Mouse (Mus musculus): ENCODE data around the gene Fgfr2. TPM values are rescaled to one million over a fixed set of nuclear protein-coding genes. Genes with fewer than 3 reads are reported as not detected.

Fgfr2 gene
- polyA plus RNA-seq, 1 experiment: 14.8 TPM

- Histone ChIP-seq H3K27ac (ENCODE audit: insufficient read depth, low read depth, low read length) (no peak overlapping the region), H3K27me3 (replicated peaks; ENCODE audit: control insufficient read depth, insufficient read depth, low read length) (no peaks in the 10 kb centered on the region), H3K4me1 (ENCODE audit: control insufficient read depth, insufficient read depth, low read length) (peaks cover 3% of the 10 kb centered on the region; the same call in 1 of the 2 replicates), H3K36me3 (ENCODE audit: control insufficient read depth, insufficient read depth, low read length) (no peaks in the 10 kb centered on the region), H3K4me3 (ENCODE audit: insufficient read depth, low read depth, low read length) (no peak overlapping the region)
- DNase-seq: no peak
- 74% methylated on average over 3 of the region's 3 CpGs for WGBS
- TF ChIP-seq CTCF (conservative IDR thresholded peaks at IDR 0.05; ENCODE audit: insufficient read depth, insufficient read length, low read depth, low read length): no peak
- no peak for TF ChIP-seq POLR2A (IDR thresholded peaks at IDR 0.05; ENCODE audit: low read depth, low read length)
Observed at GRCm38 (mm10) chr7:132296132-132296531, 827.0 kb downstream of the Fgfr2 start.

- WGBS: 81% methylated on average over 3 of the region's 3 CpGs
Observed at GRCm38 (mm10) chr7:132287340-132287664, 835.8 kb downstream of the Fgfr2 start.

GRCm38 (mm10) chr7:132286630-132287339 lies 836.4 kb downstream of the Fgfr2 start:
- Histone ChIP-seq H3K27ac (ENCODE audit: insufficient read depth, low read depth, low read length) (no peak overlapping the region), H3K4me1 (ENCODE audit: control insufficient read depth, insufficient read depth, low read length) (peaks cover 10% of the 10 kb centered on the region; the same call in 1 of the 2 replicates), H3K4me3 (ENCODE audit: insufficient read depth, low read depth, low read length) (no peak overlapping the region), H3K36me3 (ENCODE audit: control insufficient read depth, insufficient read depth, low read length) (no peaks in the 10 kb centered on the region), H3K27me3 (replicated peaks; ENCODE audit: control insufficient read depth, insufficient read depth, low read length) (no peaks in the 10 kb centered on the region)
- DNase-seq: no peak
- whole genome bisulfite sequencing: 19% methylated on average over 14 of the region's 14 CpGs
- no peak for TF ChIP-seq POLR2A (IDR thresholded peaks at IDR 0.05; ENCODE audit: low read depth, low read length)
- no peak for TF ChIP-seq CTCF (conservative IDR thresholded peaks at IDR 0.05; ENCODE audit: insufficient read depth, insufficient read length, low read depth, low read length)

More at GRCm38 (mm10) chr7:132287340-132287664, 835.8 kb downstream of the Fgfr2 start:
- TF ChIP-seq CTCF (conservative IDR thresholded peaks at IDR 0.05; ENCODE audit: insufficient read depth, insufficient read length, low read depth, low read length) (no peak), POLR2A (IDR thresholded peaks at IDR 0.05; ENCODE audit: low read depth, low read length) (no peak)
- peaks cover 10% of the 10 kb centered on the region; the same call in 1 of the 2 replicates for H3K4me1 ChIP-seq (ENCODE audit: control insufficient read depth, insufficient read depth, low read length)
- H3K36me3 ChIP-seq (ENCODE audit: control insufficient read depth, insufficient read depth, low read length): no peaks in the 10 kb centered on the region
- no peak overlapping the region for H3K4me3 ChIP-seq (ENCODE audit: insufficient read depth, low read depth, low read length)
- DNase-seq: no peak
- H3K27ac ChIP-seq (ENCODE audit: insufficient read depth, low read depth, low read length): no peak overlapping the region
- H3K27me3 ChIP-seq (replicated peaks; ENCODE audit: control insufficient read depth, insufficient read depth, low read length): no peaks in the 10 kb centered on the region

DNA sequence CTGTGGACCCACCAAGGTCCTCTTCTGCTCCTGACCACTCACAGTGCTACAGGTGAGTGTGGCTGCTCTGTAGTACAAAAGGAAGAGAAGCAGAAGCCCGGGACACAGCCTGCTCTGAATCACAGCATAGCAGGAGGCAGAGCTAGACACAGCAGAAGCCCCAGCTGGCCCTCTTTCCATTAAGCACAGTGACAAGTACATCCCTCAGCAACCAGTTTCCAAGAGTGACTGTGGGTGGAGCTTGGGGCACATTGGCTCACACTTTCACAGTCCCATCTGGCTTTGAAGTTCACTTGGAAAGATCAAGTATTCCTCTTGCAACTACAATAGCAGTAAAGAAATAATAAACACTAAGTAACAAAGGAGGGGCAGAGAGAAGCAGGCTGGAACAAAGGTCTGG lies 838.4 kb downstream of the Fgfr2 start:
- Histone ChIP-seq H3K27me3 (replicated peaks; ENCODE audit: control insufficient read depth, insufficient read depth, low read length) (no peaks in the 10 kb centered on the region), H3K4me1 (ENCODE audit: control insufficient read depth, insufficient read depth, low read length) (peaks cover 10% of the 10 kb centered on the region; the same call in 1 of the 2 replicates), H3K36me3 (ENCODE audit: control insufficient read depth, insufficient read depth, low read length) (no peaks in the 10 kb centered on the region), H3K27ac (ENCODE audit: insufficient read depth, low read depth, low read length) (no peak overlapping the region), H3K4me3 (ENCODE audit: insufficient read depth, low read depth, low read length) (no peak overlapping the region)
- no peak for TF ChIP-seq POLR2A (IDR thresholded peaks at IDR 0.05; ENCODE audit: low read depth, low read length)
- no peak for TF ChIP-seq CTCF (conservative IDR thresholded peaks at IDR 0.05; ENCODE audit: insufficient read depth, insufficient read length, low read depth, low read length)
- DNase-seq: no peak
- 52% methylated on average over 1 of the region's 1 CpGs for WGBS

DNA sequence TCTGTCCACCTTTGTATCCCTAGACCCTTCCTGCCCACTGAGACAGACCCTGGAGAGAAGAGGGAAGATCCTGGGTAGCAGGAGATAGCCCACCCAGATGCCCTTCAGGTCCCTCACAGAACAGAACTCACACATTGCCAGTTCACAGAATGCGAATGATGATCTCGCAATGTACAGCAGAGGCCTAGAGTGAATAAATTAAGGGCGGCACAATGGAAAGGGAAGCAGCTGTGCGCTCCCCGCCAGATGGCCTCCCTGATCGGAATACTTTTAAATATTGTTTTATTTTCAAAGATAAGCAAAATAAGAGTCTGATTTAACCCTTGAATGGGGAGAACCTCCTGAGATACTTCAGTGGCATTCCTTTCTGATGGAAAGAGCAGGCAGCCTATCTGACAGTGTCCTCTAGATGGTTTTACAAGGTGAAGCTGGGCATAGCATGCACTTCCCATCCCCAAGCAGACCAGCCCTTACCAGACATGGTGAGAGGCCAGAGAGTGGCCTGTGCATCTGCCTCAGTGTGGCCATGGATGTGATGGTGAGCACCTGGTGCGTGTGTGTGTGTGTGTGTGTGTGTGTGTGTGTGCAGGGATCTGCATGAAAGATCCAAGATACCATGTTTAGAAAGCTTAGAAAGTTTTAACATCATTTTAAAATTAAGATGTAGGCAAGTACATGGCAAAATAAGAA lies 839.0 kb downstream of the Fgfr2 start:
- DNase-seq: no peak
- no peak overlapping the region for H3K4me3 ChIP-seq (ENCODE audit: insufficient read depth, low read depth, low read length)
- 86% methylated on average over 7 of the region's 7 CpGs for WGBS
- no peaks in the 10 kb centered on the region for H3K27me3 ChIP-seq (replicated peaks; ENCODE audit: control insufficient read depth, insufficient read depth, low read length)
- H3K27ac ChIP-seq (ENCODE audit: insufficient read depth, low read depth, low read length): no peak overlapping the region
- no peak for TF ChIP-seq POLR2A (IDR thresholded peaks at IDR 0.05; ENCODE audit: low read depth, low read length)
- TF ChIP-seq CTCF (conservative IDR thresholded peaks at IDR 0.05; ENCODE audit: insufficient read depth, insufficient read length, low read depth, low read length): no peak
- no peaks in the 10 kb centered on the region for H3K36me3 ChIP-seq (ENCODE audit: control insufficient read depth, insufficient read depth, low read length)
- H3K4me1 ChIP-seq (ENCODE audit: control insufficient read depth, insufficient read depth, low read length): peaks cover 10% of the 10 kb centered on the region; the same call in 1 of the 2 replicates

DNA sequence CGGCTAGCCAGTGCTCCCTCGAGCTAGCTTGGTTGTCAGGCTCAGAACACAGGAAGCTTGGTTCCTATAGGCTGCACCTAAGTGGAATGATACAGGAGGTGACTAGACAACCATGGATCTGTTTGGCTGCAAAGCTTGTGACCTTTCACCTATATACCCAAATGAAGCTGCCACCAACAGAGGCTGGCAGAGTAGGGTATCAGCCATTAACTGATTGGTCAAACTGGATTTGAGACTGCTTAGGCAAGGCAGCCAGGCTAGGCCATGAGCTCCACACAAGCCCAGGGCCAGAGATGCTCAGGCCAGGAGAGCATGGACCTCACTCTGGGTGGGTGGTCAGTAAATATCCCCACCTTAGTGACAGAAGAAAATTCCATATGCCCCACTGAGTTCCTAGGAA lies 840.6 kb downstream of the Fgfr2 start:
- Histone ChIP-seq H3K27me3 (replicated peaks; ENCODE audit: control insufficient read depth, insufficient read depth, low read length) (no peaks in the 10 kb centered on the region), H3K27ac (ENCODE audit: insufficient read depth, low read depth, low read length) (no peak overlapping the region), H3K36me3 (ENCODE audit: control insufficient read depth, insufficient read depth, low read length) (no peaks in the 10 kb centered on the region), H3K4me1 (ENCODE audit: control insufficient read depth, insufficient read depth, low read length) (peaks cover 14% of the 10 kb centered on the region; the same call in 1 of the 2 replicates), H3K4me3 (ENCODE audit: insufficient read depth, low read depth, low read length) (no peak overlapping the region)
- TF ChIP-seq POLR2A (IDR thresholded peaks at IDR 0.05; ENCODE audit: low read depth, low read length) (no peak), CTCF (conservative IDR thresholded peaks at IDR 0.05; ENCODE audit: insufficient read depth, insufficient read length, low read depth, low read length) (no peak)
- WGBS: 80% methylated on average over 2 of the region's 2 CpGs
- DNase-seq: no peak

DNA sequence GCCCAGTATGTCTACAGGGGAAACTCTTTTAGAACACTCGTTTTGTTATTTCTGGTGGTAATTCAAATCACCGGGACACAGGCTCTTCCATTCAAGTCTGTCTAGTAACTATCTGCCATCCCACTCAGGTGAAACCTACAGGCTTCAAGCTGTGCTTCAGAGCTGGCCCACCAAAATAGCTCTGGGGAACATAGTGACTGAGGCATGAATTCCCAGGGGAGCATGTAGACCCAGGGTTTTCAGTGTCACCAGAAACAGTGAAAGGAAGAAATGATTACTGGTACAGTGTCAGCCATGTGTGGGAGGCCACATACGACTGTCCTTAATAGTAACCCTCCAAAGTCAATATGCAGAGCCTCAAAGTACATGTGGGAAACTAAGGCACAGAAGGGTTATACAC lies 841.0 kb downstream of the Fgfr2 start:
- Histone ChIP-seq H3K4me1 (ENCODE audit: control insufficient read depth, insufficient read depth, low read length) (peaks cover 11% of the 10 kb centered on the region; the same call in 1 of the 2 replicates), H3K27me3 (replicated peaks; ENCODE audit: control insufficient read depth, insufficient read depth, low read length) (no peaks in the 10 kb centered on the region), H3K27ac (ENCODE audit: insufficient read depth, low read depth, low read length) (no peak overlapping the region), H3K36me3 (ENCODE audit: control insufficient read depth, insufficient read depth, low read length) (no peaks in the 10 kb centered on the region), H3K4me3 (ENCODE audit: insufficient read depth, low read depth, low read length) (no peak overlapping the region)
- no peak for DNase-seq
- 80% methylated on average over 3 of the region's 3 CpGs for WGBS
- TF ChIP-seq CTCF (conservative IDR thresholded peaks at IDR 0.05; ENCODE audit: insufficient read depth, insufficient read length, low read depth, low read length) (no peak), POLR2A (IDR thresholded peaks at IDR 0.05; ENCODE audit: low read depth, low read length) (no peak)

Measured in kidney, adult 2 months (tissue).